Mouse (Mus musculus): Measurements from ENCODE around the gene Stk25.

GRCm38 (mm10) chr1:93603921-93604320 is 54.5 kb downstream of the Stk25 start:
- TF ChIP-seq CTCF (IDR thresholded peaks at IDR 0.05; ENCODE audit: low read depth, low read length), result no peak
- TF ChIP-seq POLR2A (IDR thresholded peaks at IDR 0.05; ENCODE audit: insufficient read depth, low read length), result no peak
